Mouse (Mus musculus): ENCODE data around the gene Usp37. TPM values are rescaled to one million over a fixed set of nuclear protein-coding genes. Genes with fewer than 3 reads are reported as not detected.
"Not testable (repeated sequence)": the region's sequence is repeated elsewhere in the genome, so short reads cannot be mapped to it uniquely, and the experiment has no call there.

Gene Usp37
- polyA plus RNA-seq, 1 experiment from 2014 or later = 29.1 TPM

DNA sequence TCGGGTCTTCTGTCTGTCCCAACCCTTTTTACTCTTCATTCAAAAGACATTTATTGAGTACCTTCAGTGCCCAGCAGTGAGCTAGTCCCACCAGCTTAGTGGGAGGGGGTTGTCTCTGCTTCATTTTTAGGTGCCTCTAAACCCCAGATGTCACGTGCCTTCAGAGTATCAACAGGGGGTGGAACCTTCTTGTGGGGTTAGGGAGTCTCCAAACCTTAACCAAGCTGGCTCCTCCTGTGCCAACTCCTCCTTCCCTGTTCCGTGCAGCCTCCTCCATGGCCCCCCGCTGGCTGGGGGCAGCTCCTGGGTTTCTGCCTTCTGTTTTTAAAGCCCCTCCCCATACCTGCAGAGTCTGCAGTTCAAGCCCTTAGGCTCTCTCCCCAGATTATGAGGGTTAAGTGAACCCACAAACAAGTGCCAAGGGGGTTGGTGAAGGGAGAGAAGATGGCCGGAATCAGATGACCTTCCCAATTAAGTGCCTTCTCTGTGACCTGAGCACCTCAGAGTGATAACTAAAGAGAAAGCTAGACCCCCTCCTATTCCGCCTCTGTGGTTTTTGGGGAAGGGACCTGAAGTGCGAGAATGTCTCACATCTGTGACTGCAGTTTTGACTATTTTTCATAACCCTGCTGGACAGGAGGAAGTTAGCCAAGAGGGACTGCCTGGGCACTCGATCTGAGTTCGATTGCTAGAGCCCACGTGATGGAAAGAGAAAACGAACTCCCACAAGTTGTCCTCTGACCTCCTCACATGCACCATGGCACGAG, 147.4 kb downstream of the Usp37 start:
- WGBS = 3% methylated on average over 10 of the region's 12 CpGs
- not testable (repeated sequence) for H3K27me3 ChIP-seq (replicated peaks; ENCODE audit: control insufficient read depth, insufficient read depth, low read length); ATAC-seq (ENCODE audit: low read depth); H3K9me3 ChIP-seq (ENCODE audit: control insufficient read depth, low read length)
- Histone ChIP-seq H3K4me1 (ENCODE audit: control insufficient read depth, insufficient read depth, low read length) (peaks cover 12% of the 10 kb centered on the region; the same call in 1 of the 2 replicates), H3K27ac (replicated peaks; ENCODE audit: low read depth, low read length) (peak overlapping the region; percentile 75), H3K36me3 (ENCODE audit: control insufficient read depth, insufficient read depth, low read length) (peaks cover 21% of the 10 kb centered on the region), H3K9ac (ENCODE audit: low read depth, low read length) (peak overlapping the region; percentile 67), H3K4me3 (ENCODE audit: low read depth, low read length) (peak overlapping the region; percentile 44), H3K4me2 (ENCODE audit: low read depth, low read length) (peak overlapping the region; percentile 83)
- peak; percentile 34 for DNase-seq (ENCODE audit: low spot score)

DNA sequence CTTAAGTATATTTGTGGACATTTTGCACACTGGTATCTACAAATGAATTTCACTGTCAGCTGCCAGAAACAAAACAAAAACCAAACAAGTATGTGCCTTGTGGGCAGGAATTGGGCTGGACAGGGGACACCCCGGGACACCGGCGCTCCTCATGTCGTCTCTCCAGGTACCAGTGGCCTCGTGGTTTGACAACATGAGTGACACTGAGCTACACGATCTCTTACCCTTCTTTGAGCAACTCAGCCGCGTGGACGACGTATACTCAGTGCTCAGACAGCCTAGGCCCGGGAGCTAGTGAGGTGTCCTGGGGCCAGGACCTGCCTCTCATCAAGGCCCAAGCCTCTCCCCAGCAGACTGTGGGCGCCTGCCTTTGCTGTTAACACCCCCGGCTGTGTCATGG, 148.8 kb downstream of the Usp37 start:
- Histone ChIP-seq H3K27ac (replicated peaks; ENCODE audit: low read depth, low read length) (no peak overlapping the region; the same call in 1 of the 2 replicates), H3K9ac (ENCODE audit: low read depth, low read length) (no peak overlapping the region), H3K4me1 (ENCODE audit: control insufficient read depth, insufficient read depth, low read length) (peaks cover 12% of the 10 kb centered on the region; the same call in 1 of the 2 replicates), H3K36me3 (ENCODE audit: control insufficient read depth, insufficient read depth, low read length) (peaks cover 21% of the 10 kb centered on the region), H3K9me3 (ENCODE audit: control insufficient read depth, low read length) (no peaks in the 10 kb centered on the region), H3K4me2 (ENCODE audit: low read depth, low read length) (no peak overlapping the region), H3K27me3 (replicated peaks; ENCODE audit: control insufficient read depth, insufficient read depth, low read length) (no peaks in the 10 kb centered on the region), H3K4me3 (ENCODE audit: low read depth, low read length) (no peak overlapping the region)
- ATAC-seq (ENCODE audit: low read depth) (no peak), DNase-seq (ENCODE audit: low spot score) (no peak)
- 79% methylated on average over 11 of the region's 13 CpGs for WGBS

DNA sequence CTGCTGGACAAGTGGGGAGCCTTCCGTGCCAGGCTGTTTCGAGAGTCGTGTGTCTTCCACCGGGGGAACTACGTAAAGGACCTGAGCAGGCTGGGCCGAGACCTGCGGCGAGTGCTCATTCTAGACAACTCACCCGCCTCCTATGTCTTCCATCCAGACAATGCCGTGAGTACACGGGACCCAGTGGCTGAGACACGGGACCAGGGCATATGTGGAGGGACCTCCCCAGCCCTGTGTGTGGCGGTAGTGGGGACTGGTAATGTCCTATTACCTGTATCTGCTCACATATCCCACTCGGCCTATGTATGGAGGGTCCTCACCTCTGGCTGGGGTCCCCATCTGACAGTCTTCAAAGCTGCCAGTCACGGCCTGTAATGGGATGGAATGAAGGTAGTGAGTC, 149.2 kb downstream of the Usp37 start:
- H3K9ac ChIP-seq (ENCODE audit: low read depth, low read length) = no peak overlapping the region
- DNase-seq (ENCODE audit: low spot score) (no peak), ATAC-seq (ENCODE audit: low read depth) (no peak)
- peaks cover 12% of the 10 kb centered on the region; the same call in 1 of the 2 replicates for H3K4me1 ChIP-seq (ENCODE audit: control insufficient read depth, insufficient read depth, low read length)
- H3K36me3 ChIP-seq (ENCODE audit: control insufficient read depth, insufficient read depth, low read length) = peaks cover 21% of the 10 kb centered on the region
- no peak overlapping the region for H3K4me2 ChIP-seq (ENCODE audit: low read depth, low read length)
- no peaks in the 10 kb centered on the region for H3K9me3 ChIP-seq (ENCODE audit: control insufficient read depth, low read length)
- no peak overlapping the region for H3K27ac ChIP-seq (replicated peaks; ENCODE audit: low read depth, low read length)
- whole genome bisulfite sequencing = 92% methylated on average over 15 of the region's 15 CpGs
- no peak overlapping the region for H3K4me3 ChIP-seq (ENCODE audit: low read depth, low read length)
- H3K27me3 ChIP-seq (replicated peaks; ENCODE audit: control insufficient read depth, insufficient read depth, low read length) = no peaks in the 10 kb centered on the region

DNA sequence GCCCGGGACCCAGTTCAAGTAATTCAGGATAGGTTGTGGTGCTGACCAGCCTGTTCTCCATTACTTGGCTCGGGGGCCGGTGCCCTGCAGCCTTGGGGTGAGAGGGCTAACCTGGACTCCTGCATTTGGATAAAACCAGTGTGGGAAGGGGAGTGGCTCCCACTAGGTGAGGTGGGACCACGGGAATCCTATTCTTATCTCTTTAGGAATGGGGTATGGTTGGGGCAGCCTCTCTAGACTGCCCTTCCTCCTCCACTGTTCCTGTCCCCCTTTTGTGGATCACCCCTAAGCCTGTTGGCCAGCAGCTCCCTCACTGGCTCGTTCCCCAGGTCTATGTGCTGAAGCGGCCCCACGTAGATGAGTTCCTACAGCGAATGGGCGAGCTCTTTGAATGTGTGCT, 149.8 kb downstream of the Usp37 start:
- no peak for ATAC-seq (ENCODE audit: low read depth)
- 88% methylated on average over 9 of the region's 9 CpGs for WGBS
- H3K9ac ChIP-seq (ENCODE audit: low read depth, low read length) = no peak overlapping the region

DNA sequence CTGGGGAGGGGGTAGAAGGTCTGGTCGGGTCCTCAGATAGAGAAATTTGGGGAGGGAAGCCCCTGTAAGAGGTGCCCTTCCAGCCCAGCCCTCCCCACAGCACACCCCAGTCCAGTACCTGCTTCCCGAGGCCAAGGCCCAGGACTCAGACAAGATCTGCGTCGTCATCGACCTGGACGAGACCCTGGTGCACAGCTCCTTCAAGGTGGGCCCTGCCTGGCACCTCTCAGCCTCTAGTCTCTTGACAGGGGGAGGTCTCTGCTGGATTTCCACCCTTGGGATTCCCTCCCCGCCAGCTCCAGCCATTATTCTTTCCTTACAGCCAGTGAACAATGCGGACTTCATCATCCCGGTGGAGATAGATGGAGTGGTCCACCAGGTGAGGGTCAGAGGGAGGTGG, 150.4 kb downstream of the Usp37 start:
- Histone ChIP-seq H3K4me2 (ENCODE audit: low read depth, low read length) (peak overlapping the region; percentile 96), H3K4me1 (ENCODE audit: control insufficient read depth, insufficient read depth, low read length) (peaks cover 21% of the 10 kb centered on the region), H3K27me3 (replicated peaks; ENCODE audit: control insufficient read depth, insufficient read depth, low read length) (no peaks in the 10 kb centered on the region), H3K9me3 (ENCODE audit: control insufficient read depth, low read length) (no peaks in the 10 kb centered on the region), H3K36me3 (ENCODE audit: control insufficient read depth, insufficient read depth, low read length) (peaks cover 21% of the 10 kb centered on the region), H3K27ac (replicated peaks; ENCODE audit: low read depth, low read length) (no peak overlapping the region), H3K9ac (ENCODE audit: low read depth, low read length) (0 out of 2 replicates have a peak overlapping the region, but pooled peaks have one; percentile 100), H3K4me3 (ENCODE audit: low read depth, low read length) (no peak overlapping the region)
- no peak for ATAC-seq (ENCODE audit: low read depth)
- 85% methylated on average over 8 of the region's 9 CpGs for WGBS
- no peak for DNase-seq (ENCODE audit: low spot score)

More for the DNA sequence above, 149.8 kb downstream of the Usp37 start:
- Histone ChIP-seq H3K27ac (replicated peaks; ENCODE audit: low read depth, low read length) (no peak overlapping the region), H3K4me2 (ENCODE audit: low read depth, low read length) (no peak overlapping the region), H3K36me3 (ENCODE audit: control insufficient read depth, insufficient read depth, low read length) (peaks cover 21% of the 10 kb centered on the region), H3K4me1 (ENCODE audit: control insufficient read depth, insufficient read depth, low read length) (peaks cover 17% of the 10 kb centered on the region), H3K27me3 (replicated peaks; ENCODE audit: control insufficient read depth, insufficient read depth, low read length) (no peaks in the 10 kb centered on the region), H3K4me3 (ENCODE audit: low read depth, low read length) (no peak overlapping the region), H3K9me3 (ENCODE audit: control insufficient read depth, low read length) (no peaks in the 10 kb centered on the region)
- DNase-seq (ENCODE audit: low spot score) = no peak

DNA sequence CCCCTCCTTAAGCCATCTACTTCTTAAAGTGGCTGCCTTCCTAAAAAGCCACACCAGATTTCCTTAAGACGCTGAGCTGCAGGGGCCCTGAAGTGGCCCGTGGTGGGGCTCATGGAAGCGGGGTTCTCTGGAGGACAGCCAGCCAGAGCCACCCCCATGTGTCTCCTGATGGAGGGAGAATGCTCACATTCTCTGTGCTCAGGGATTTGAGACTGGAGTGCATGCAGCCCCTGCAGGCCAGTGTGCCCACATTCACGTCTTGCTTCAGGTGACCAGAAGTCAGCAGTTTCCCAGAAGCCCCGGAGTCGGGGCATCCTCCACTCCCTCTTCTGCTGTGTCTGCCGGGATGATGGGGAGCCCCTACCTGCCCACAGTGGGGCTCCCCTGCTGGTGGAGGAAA, 151.1 kb downstream of the Usp37 start:
- no peak for DNase-seq (ENCODE audit: low spot score)
- Histone ChIP-seq H3K36me3 (ENCODE audit: control insufficient read depth, insufficient read depth, low read length) (peaks cover 21% of the 10 kb centered on the region), H3K27ac (replicated peaks; ENCODE audit: low read depth, low read length) (peak overlapping the region; percentile 99), H3K27me3 (replicated peaks; ENCODE audit: control insufficient read depth, insufficient read depth, low read length) (no peaks in the 10 kb centered on the region), H3K4me1 (ENCODE audit: control insufficient read depth, insufficient read depth, low read length) (peaks cover 21% of the 10 kb centered on the region), H3K4me3 (ENCODE audit: low read depth, low read length) (peak overlapping the region; percentile 91), H3K9me3 (ENCODE audit: control insufficient read depth, low read length) (no peaks in the 10 kb centered on the region), H3K9ac (ENCODE audit: low read depth, low read length) (peak overlapping the region; percentile 100), H3K4me2 (ENCODE audit: low read depth, low read length) (peak overlapping the region; percentile 96)
- no peak for ATAC-seq (ENCODE audit: low read depth)
- WGBS = 51% methylated on average over 7 of the region's 7 CpGs

DNA sequence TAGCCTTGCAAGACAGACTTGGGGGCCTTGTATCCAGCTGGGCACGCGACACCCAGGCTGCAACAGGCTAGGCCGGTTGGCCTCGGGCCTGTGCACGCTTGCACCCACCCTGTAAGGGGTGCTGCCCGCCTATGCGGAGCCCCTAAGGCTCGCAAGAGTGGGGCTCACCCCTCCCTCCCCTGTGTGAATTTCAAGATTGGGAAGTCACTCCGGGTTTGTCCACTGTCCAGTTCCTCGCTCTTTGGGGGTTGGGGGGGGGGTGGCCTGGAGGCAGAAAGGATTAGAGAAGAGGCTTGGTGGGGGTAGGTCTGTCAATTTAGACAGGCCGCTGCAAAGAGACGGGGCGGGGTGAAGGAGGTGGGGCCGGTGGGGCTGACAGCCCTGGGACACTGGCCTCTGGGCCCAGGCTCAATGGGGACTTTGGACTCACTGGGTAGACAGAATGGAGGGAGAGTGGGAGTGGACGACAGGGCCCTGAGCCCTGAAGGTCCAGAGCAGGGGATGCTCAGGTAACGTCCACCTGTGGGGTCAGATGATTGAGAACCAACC, 151.6 kb downstream of the Usp37 start:
- peak overlapping the region; percentile 91 for H3K4me3 ChIP-seq (ENCODE audit: low read depth, low read length)

DNA sequence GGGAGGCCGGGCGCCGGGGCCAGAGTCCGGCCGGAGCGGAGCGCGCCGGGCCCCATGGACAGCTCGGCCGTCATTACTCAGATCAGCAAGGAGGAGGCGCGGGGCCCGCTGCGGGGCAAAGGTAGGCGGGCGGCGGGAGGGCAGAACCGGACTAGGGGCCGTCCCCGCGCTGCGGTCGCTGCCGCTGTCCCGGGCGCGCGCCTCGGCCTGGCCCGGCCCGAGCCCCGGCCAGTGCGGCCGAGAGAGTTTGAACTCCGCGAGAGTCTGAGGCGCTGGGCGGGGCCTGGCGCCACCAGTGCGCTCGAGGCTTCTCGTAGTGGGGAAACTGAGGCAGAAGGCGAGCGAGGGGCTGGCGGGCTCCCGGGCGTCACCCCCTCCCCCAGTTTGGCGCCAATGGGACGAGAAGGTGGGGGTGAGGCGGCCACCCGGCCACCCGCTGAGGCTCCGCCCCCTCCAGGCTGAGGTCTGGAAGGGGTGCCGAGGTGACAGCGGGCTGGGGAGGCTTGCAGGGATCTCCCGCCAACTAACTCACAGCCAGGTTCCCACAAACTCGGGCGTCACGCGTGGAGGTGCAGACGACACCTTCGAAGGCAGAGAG, 152.1 kb downstream of the Usp37 start:
- Histone ChIP-seq H3K27me3 (replicated peaks; ENCODE audit: control insufficient read depth, insufficient read depth, low read length) (no peaks in the 10 kb centered on the region), H3K27ac (replicated peaks; ENCODE audit: low read depth, low read length) (peak overlapping the region; percentile 99), H3K4me3 (ENCODE audit: low read depth, low read length) (peak overlapping the region; percentile 91), H3K4me1 (ENCODE audit: control insufficient read depth, insufficient read depth, low read length) (peaks cover 27% of the 10 kb centered on the region), H3K9ac (ENCODE audit: low read depth, low read length) (peak overlapping the region; percentile 100), H3K36me3 (ENCODE audit: control insufficient read depth, insufficient read depth, low read length) (peaks cover 21% of the 10 kb centered on the region), H3K4me2 (ENCODE audit: low read depth, low read length) (peak overlapping the region; percentile 96), H3K9me3 (ENCODE audit: control insufficient read depth, low read length) (no peaks in the 10 kb centered on the region)
- ATAC-seq (ENCODE audit: low read depth) = peak; percentile 31
- peak; percentile 67 for DNase-seq (ENCODE audit: low spot score)
- WGBS = 0% methylated on average over 11 of the region's 63 CpGs

More for the DNA sequence above, 151.6 kb downstream of the Usp37 start:
- H3K36me3 ChIP-seq (ENCODE audit: control insufficient read depth, insufficient read depth, low read length) = peaks cover 21% of the 10 kb centered on the region
- 0 out of 2 replicates have a peak, but pooled peaks have one; percentile 3 for ATAC-seq (ENCODE audit: low read depth)
- H3K27ac ChIP-seq (replicated peaks; ENCODE audit: low read depth, low read length) = peak overlapping the region; percentile 99
- H3K9ac ChIP-seq (ENCODE audit: low read depth, low read length) = peak overlapping the region; percentile 100
- no peak for DNase-seq (ENCODE audit: low spot score)
- H3K4me1 ChIP-seq (ENCODE audit: control insufficient read depth, insufficient read depth, low read length) = peaks cover 23% of the 10 kb centered on the region
- H3K27me3 ChIP-seq (replicated peaks; ENCODE audit: control insufficient read depth, insufficient read depth, low read length) = no peaks in the 10 kb centered on the region
- WGBS = 4% methylated on average over 16 of the region's 16 CpGs
- peak overlapping the region; percentile 96 for H3K4me2 ChIP-seq (ENCODE audit: low read depth, low read length)
- H3K9me3 ChIP-seq (ENCODE audit: control insufficient read depth, low read length) = no peaks in the 10 kb centered on the region
